Mouse (Mus musculus): ENCODE data around the gene Tbcb.
"Not testable (repeated sequence)": the region's sequence is repeated elsewhere in the genome, so short reads cannot be mapped to it uniquely, and the experiment has no call there.

The Tbcb gene

GRCm38 (mm10) chr7:30221433-30221832 is 10.6 kb downstream of the Tbcb start:
- no peak for DNase-seq

- DNase-seq, result no peak
These were observed 12.1 kb downstream of the Tbcb start for GRCm38 (mm10) chr7:30220008-30220356.

GRCm38 (mm10) chr7:30219293-30220007 is 12.6 kb downstream of the Tbcb start:
- peak; percentile 61 for DNase-seq

- DNase-seq, result no peak
These were observed 14.8 kb downstream of the Tbcb start for GRCm38 (mm10) chr7:30217277-30217676.

- DNase-seq, result peak; percentile 84
These were observed 15.3 kb downstream of the Tbcb start for GRCm38 (mm10) chr7:30216723-30217151.

- no peak for DNase-seq
These were observed 16.2 kb downstream of the Tbcb start for GRCm38 (mm10) chr7:30215875-30216274.

- no peak for DNase-seq
These were observed 18.2 kb downstream of the Tbcb start for GRCm38 (mm10) chr7:30213881-30214280.

GRCm38 (mm10) chr7:30211025-30211424 is 21.0 kb downstream of the Tbcb start:
- DNase-seq, result no peak

GRCm38 (mm10) chr7:30206364-30206763 is 25.7 kb downstream of the Tbcb start:
- not testable (repeated sequence) for DNase-seq

GRCm38 (mm10) chr7:30205383-30205782 is 26.7 kb downstream of the Tbcb start:
- peak; percentile 65 for DNase-seq

- DNase-seq, result no peak
These were observed 27.7 kb downstream of the Tbcb start for GRCm38 (mm10) chr7:30204380-30204779.

- no peak for DNase-seq
These were observed 29.0 kb downstream of the Tbcb start for GRCm38 (mm10) chr7:30202895-30203690.

- not testable (repeated sequence) for DNase-seq
These were observed 31.4 kb downstream of the Tbcb start for GRCm38 (mm10) chr7:30200661-30201060.

- DNase-seq, result no peak
These were observed 31.9 kb downstream of the Tbcb start for GRCm38 (mm10) chr7:30200200-30200599.

GRCm38 (mm10) chr7:30199498-30200139 is 32.5 kb downstream of the Tbcb start:
- DNase-seq, result no peak

- peak; percentile 80 for DNase-seq
These were observed 33.5 kb downstream of the Tbcb start, which contains the start of gene Capns1 for GRCm38 (mm10) chr7:30198481-30198971. TSS of gene Capns1 (minus strand) at chr7:30198811.

GRCm38 (mm10) chr7:30197592-30198129 is 34.4 kb downstream of the Tbcb start:
- DNase-seq, result no peak

GRCm38 (mm10) chr7:30196171-30196570 is 35.9 kb downstream of the Tbcb start:
- DNase-seq, result no peak

- DNase-seq, result no peak
These were observed 36.6 kb downstream of the Tbcb start for GRCm38 (mm10) chr7:30195461-30195860.

- peak; percentile 99 for DNase-seq
These were observed 37.2 kb downstream of the Tbcb start for GRCm38 (mm10) chr7:30194884-30195283.

- DNase-seq, result peak; percentile 40
These were observed 37.8 kb downstream of the Tbcb start for GRCm38 (mm10) chr7:30194101-30194831.

- DNase-seq, result peak; percentile 94
These were observed 38.4 kb downstream of the Tbcb start for GRCm38 (mm10) chr7:30193581-30194100.

Measured in liver (tissue).